Mouse (Mus musculus) liver, embryonic 11.5 days (tissue): ENCODE data around the gene Gm43951. TPM values are rescaled to one million over a fixed set of nuclear protein-coding genes. Genes with fewer than 3 reads are reported as not detected.

Experiments
- ATAC-seq: fragments of 200-750 bp; cut with Nextera tagmentation; replicated peaks from 2 replicates; pipeline ENCODE4 v1.8.0; 2017; ENCODE audit warnings: moderate number of reproducible peaks, mild to moderate bottlenecking, moderate TSS enrichment, moderate library complexity; ENCODE audit not compliant: low FRiP score
- DNase-seq: peaks from one replicate; pipeline ENCODE4 v3.0.0-alpha.2; 2017; ENCODE audit warnings: low spot score
- H3K27ac ChIP-seq: fragments of 300-500 bp; sonication (generic); 2 replicates; pipeline ENCODE4 v1.5.1; 2014; ENCODE audit warnings: mild to moderate bottlenecking, low read depth, low read length, control low read depth
- H3K27me3 ChIP-seq: fragments of 300-500 bp; sonication (generic); replicated peaks from 2 replicates; pipeline ENCODE4 v1.6.1; 2014; ENCODE audit warnings: low read length, mixed read lengths; ENCODE audit not compliant: control insufficient read depth, insufficient read depth
- H3K36me3 ChIP-seq: fragments of 300-500 bp; sonication (generic); 2 replicates; pipeline ENCODE4 v1.6.1; 2014; ENCODE audit warnings: mild to moderate bottlenecking, low read length, moderate library complexity, mixed read lengths; ENCODE audit not compliant: control insufficient read depth, insufficient read depth
- H3K4me1 ChIP-seq: fragments of 300-500 bp; sonication (generic); replicated peaks from 2 replicates; pipeline ENCODE4 v1.6.1; 2014; ENCODE audit warnings: low read length, mixed read lengths; ENCODE audit not compliant: control insufficient read depth, insufficient read depth
- H3K4me2 ChIP-seq: fragments of 300-500 bp; sonication (generic); 2 replicates; pipeline ENCODE4 v1.6.1; 2014; ENCODE audit warnings: mild to moderate bottlenecking, control low read depth, moderate library complexity
- H3K4me3 ChIP-seq: fragments of 300-500 bp; sonication (generic); 2 replicates; pipeline ENCODE4 v1.5.1; 2014; ENCODE audit warnings: low read depth, low read length, control low read depth
- H3K9ac ChIP-seq: fragments of 300-500 bp; sonication (generic); 2 replicates; pipeline ENCODE4 v1.6.1; 2014; ENCODE audit warnings: low read depth, low read length, control low read depth
- H3K9me3 ChIP-seq: fragments of 300-500 bp; sonication (generic); 2 replicates; pipeline ENCODE4 v1.6.1; 2016; ENCODE audit warnings: low read length, inconsistent platforms, mixed read lengths; ENCODE audit not compliant: control insufficient read depth
- WGBS: fragments of 180-500 bp; shearing (Covaris S2); extraction: QIAGEN DNeasy Blood & Tissue Kit; methylation state at CpG from one replicate; pipeline ENCODE4 v1.1.7; 2014; 5-methylcytosine and 5-hydroxymethylcytosine counted together
- polyA plus RNA-seq: library from polyadenylated mRNA; unstranded; fragments of >200 nt; fragmentation: Nextera tagmentation; extraction: Ambion mirVana; gene quantifications from 2 replicates; pipeline ENCODE4 v1.2.1, GENCODE M21; 2014

Gm43951 gene
- polyA plus RNA-seq, 1 experiment from 2014 or later: not detected

- 81% methylated on average over 2 of the region's 2 CpGs for WGBS
- no peak overlapping the region for H3K9ac ChIP-seq
- no peaks in the 10 kb centered on the region for H3K4me1 ChIP-seq
- no peak overlapping the region for H3K4me3 ChIP-seq
- H3K9me3 ChIP-seq: no peaks in the 10 kb centered on the region
- DNase-seq (no peak), ATAC-seq (no peak)
- H3K4me2 ChIP-seq: no peak overlapping the region
- no peaks in the 10 kb centered on the region for H3K27me3 ChIP-seq
- H3K27ac ChIP-seq: no peak overlapping the region
- H3K36me3 ChIP-seq: peaks cover 10% of the 10 kb centered on the region; the same call in 1 of the 2 replicates
Measured at GRCm38 (mm10) chr11:72163198-72163597, 43.4 kb downstream of the Gm43951 start.

DNA sequence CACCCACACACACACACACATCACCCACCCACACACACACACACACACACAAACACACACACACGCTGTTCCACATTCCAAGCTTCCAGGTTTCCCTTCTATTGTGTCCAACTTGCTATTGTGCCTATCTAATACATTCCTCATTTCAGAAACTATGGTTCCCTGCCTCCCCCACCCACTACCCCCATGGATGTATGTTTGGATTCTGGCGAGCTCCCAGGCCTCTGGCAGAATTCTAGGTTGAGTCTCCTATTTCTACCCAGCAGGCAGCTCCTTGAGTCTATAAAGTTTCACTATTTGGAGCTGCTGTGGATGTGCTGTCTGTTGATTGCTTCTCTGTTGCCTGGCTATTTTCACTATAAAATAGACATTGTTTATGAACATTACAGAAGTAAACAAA is 50.0 kb downstream of the Gm43951 start:
- H3K9ac ChIP-seq: no peak overlapping the region
- H3K4me1 ChIP-seq: no peaks in the 10 kb centered on the region
- WGBS: 71% methylated on average over 2 of the region's 2 CpGs
- H3K9me3 ChIP-seq: no peaks in the 10 kb centered on the region
- no peak overlapping the region for H3K4me2 ChIP-seq
- no peak overlapping the region for H3K4me3 ChIP-seq
- no peaks in the 10 kb centered on the region for H3K27me3 ChIP-seq
- H3K27ac ChIP-seq: no peak overlapping the region
- ATAC-seq (no peak), DNase-seq (no peak)
- H3K36me3 ChIP-seq: peaks cover 4% of the 10 kb centered on the region; the same call in 1 of the 2 replicates

DNA sequence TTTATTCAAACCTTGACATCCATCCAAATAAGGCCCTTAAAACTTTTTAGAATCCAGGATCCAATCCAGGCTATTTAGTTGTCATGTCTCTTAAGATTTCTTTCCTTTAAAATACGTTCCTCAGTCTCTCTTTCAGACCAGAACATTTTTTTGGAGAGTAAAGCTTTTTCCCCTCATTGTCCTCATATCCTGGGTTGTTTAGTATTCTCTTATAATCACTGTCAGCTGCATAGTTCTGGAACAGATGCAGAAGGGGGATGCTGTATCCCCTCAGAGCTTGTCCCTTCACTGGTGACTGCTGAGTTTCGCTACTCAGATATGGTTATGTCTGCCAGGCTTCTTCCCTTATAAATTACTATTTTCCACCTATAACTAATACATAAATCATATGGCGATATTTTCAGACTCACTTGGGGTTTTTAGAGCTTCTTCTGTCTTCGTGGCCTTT is 50.6 kb downstream of the Gm43951 start:
- peaks cover 2% of the 10 kb centered on the region; the same call in 1 of the 2 replicates for H3K36me3 ChIP-seq
- no peak overlapping the region for H3K4me2 ChIP-seq

DNA sequence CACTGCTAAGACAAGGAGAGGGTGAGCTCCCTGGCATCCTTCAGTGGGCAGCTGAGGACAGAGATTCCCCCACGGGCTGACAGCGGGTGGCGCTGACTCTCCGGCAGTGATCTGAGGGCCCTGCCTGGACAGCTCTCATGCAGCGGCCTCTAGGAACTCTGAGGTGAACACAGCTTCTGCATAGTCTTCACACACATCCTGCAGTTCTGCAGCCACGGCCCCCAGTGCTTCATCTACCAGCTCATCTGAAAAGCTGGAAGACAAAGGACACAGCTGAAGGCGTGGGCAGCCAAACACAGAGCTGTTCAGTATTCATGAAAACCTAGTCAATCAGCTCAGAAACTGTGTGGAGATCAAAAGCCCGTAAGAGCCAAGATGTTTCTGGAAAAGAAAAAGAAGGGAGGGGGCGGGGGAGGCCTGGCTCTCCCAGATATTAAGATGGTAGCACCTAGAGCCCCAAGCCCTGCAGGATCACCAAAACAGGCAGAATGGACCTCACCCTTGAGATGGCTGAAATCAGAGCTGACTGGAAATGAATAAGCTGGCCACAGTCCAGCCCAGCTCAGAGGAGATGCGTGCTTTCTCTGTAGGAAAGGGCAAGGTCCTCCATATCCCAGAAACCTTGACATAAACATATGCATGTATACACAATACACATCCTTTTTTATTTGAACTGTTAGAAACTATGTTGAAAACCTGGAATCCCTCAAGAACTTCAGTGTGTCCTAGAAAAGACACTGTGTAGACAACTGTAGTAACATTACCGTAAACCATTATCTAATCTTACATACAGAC is 51.3 kb downstream of the Gm43951 start:
- peaks cover 2% of the 10 kb centered on the region; the same call in 1 of the 2 replicates for H3K36me3 ChIP-seq
- DNase-seq: no peak

More for the DNA sequence above, 50.6 kb downstream of the Gm43951 start:
- H3K9ac ChIP-seq: no peak overlapping the region
- H3K27me3 ChIP-seq: no peaks in the 10 kb centered on the region
- no peak overlapping the region for H3K4me3 ChIP-seq
- no peaks in the 10 kb centered on the region for H3K4me1 ChIP-seq
- no peak for DNase-seq
- WGBS: 87% methylated on average over 4 of the region's 4 CpGs
- H3K9me3 ChIP-seq: no peaks in the 10 kb centered on the region
- no peak for ATAC-seq
- H3K27ac ChIP-seq: no peak overlapping the region

More for the DNA sequence above, 51.3 kb downstream of the Gm43951 start:
- 83% methylated on average over 11 of the region's 11 CpGs for WGBS
- Histone ChIP-seq H3K27ac (no peak overlapping the region), H3K4me2 (no peak overlapping the region), H3K9me3 (no peaks in the 10 kb centered on the region), H3K9ac (no peak overlapping the region), H3K27me3 (no peaks in the 10 kb centered on the region), H3K4me3 (no peak overlapping the region), H3K4me1 (no peaks in the 10 kb centered on the region)
- ATAC-seq: no peak

Other genes starting within 250 kb of the Gm43951 start
- 0.16 and 0.25 TPM in 2 replicates for gene Aipl1, start 169.3 kb downstream of the Gm43951 start, polyA plus RNA-seq
- 74.9 and 78.5 TPM in 2 replicates for gene Pimreg, start 164.8 kb downstream of the Gm43951 start, polyA plus RNA-seq
- gene Pitpnm3, start 71.1 kb downstream of the Gm43951 start, polyA plus RNA-seq: 0.08 and 0.31 TPM in 2 replicates
- gene 4933427D14Rik, start 619 bp upstream of the Gm43951 start, polyA plus RNA-seq: 6.9 and 8.6 TPM in 2 replicates
- gene Txndc17, start 707 bp upstream of the Gm43951 start, polyA plus RNA-seq: 144 and 153 TPM in 2 replicates
- 27.5 and 29.8 TPM in 2 replicates for gene Med31, start 8.8 kb upstream of the Gm43951 start, polyA plus RNA-seq
- not detected in 2 replicates for gene Slc13a5, start 60.4 kb upstream of the Gm43951 start, polyA plus RNA-seq
- gene Xaf1, start 94.8 kb upstream of the Gm43951 start, polyA plus RNA-seq: 2.7 and 2.8 TPM in 2 replicates
- gene Fbxo39, start 107.6 kb upstream of the Gm43951 start, polyA plus RNA-seq: not detected in 2 replicates
- gene Tekt1, start 155.6 kb upstream of the Gm43951 start, polyA plus RNA-seq: 1.1 and 1.3 TPM in 2 replicates
- gene Smtnl2, start 204.9 kb upstream of the Gm43951 start, polyA plus RNA-seq: 22.9 and 24.8 TPM in 2 replicates
- gene Ggt6, start 228.7 kb upstream of the Gm43951 start, polyA plus RNA-seq: not detected in 2 replicates
- 263 and 272 TPM in 2 replicates for gene Mybbp1a, start 234.5 kb upstream of the Gm43951 start, polyA plus RNA-seq